Mouse (Mus musculus) forebrain, embryonic 10.5 days (tissue): Measurements from ENCODE around the gene Ppm1d. TPM values are rescaled to one million over a fixed set of nuclear protein-coding genes. Genes with fewer than 3 reads are reported as not detected.
A peak's percentile ranks its signal among the peaks of the same experiment; 100 is the strongest.

Experiments
- DNase-seq: peaks from one replicate; pipeline ENCODE4 v3.0.0-alpha.2; 2017; ENCODE audit warnings: low spot score; ENCODE audit errors: extremely low spot score
- H3K27ac ChIP-seq: fragments of 300-500 bp; sonication (generic); 2 replicates; pipeline ENCODE4 v1.5.1; 2016; ENCODE audit warnings: mild to moderate bottlenecking
- H3K27me3 ChIP-seq: fragments of 300-500 bp; sonication (generic); 2 replicates; pipeline ENCODE4 v1.6.1; 2016; ENCODE audit warnings: mild to moderate bottlenecking; ENCODE audit not compliant: poor library complexity, severe bottlenecking
- H3K36me3 ChIP-seq: fragments of 300-500 bp; sonication (generic); replicated peaks from 2 replicates; pipeline ENCODE4 v1.6.1; 2016; ENCODE audit warnings: mild to moderate bottlenecking, moderate library complexity
- H3K4me1 ChIP-seq: fragments of 300-500 bp; sonication (generic); 2 replicates; pipeline ENCODE4 v1.6.1; 2016
- H3K4me3 ChIP-seq: fragments of 300-500 bp; sonication (generic); 2 replicates; pipeline ENCODE4 v1.5.1; 2016; ENCODE audit warnings: mild to moderate bottlenecking, moderate library complexity
- H3K9me3 ChIP-seq: fragments of 300-500 bp; sonication (generic); 2 replicates; pipeline ENCODE4 v1.6.1; 2016; ENCODE audit warnings: mild to moderate bottlenecking, moderate library complexity
- WGBS: fragments of 180-500 bp; shearing (Covaris S2); methylation state at CpG from one replicate; pipeline ENCODE4 v1.1.7; 2016; 5-methylcytosine and 5-hydroxymethylcytosine counted together
- polyA plus RNA-seq: library from polyadenylated mRNA; unstranded; fragments of >200 nt; fragmentation: Nextera tagmentation; extraction: Ambion mirVana; gene quantifications from 2 replicates; pipeline ENCODE4 v1.2.1, GENCODE M21; 2016

The Ppm1d gene
- polyA plus RNA-seq, 1 experiment from 2014 or later, result 20.6 TPM

- H3K9me3 ChIP-seq, result no peaks in the 10 kb centered on the region
- H3K4me3 ChIP-seq, result no peak overlapping the region
- DNase-seq, result no peak
- 0 out of 2 replicates have a peak, but pooled peaks cover 3% of the 10 kb centered on the region for H3K27me3 ChIP-seq
- WGBS, result 70% methylated on average over 4 of the region's 4 CpGs
- H3K36me3 ChIP-seq, result no peaks in the 10 kb centered on the region
- H3K27ac ChIP-seq, result no peak overlapping the region
- H3K4me1 ChIP-seq, result 0 out of 2 replicates have a peak, but pooled peaks cover 7% of the 10 kb centered on the region
These were observed 4.3 kb upstream of the Ppm1d start for GRCm38 (mm10) chr11:85306577-85307260.

- Histone ChIP-seq H3K36me3 (peaks cover 5% of the 10 kb centered on the region), H3K4me1 (peaks cover 27% of the 10 kb centered on the region), H3K4me3 (no peak overlapping the region), H3K27me3 (0 out of 2 replicates have a peak, but pooled peaks cover 3% of the 10 kb centered on the region), H3K27ac (no peak overlapping the region), H3K9me3 (no peaks in the 10 kb centered on the region)
- DNase-seq, result no peak
- 90% methylated on average over 2 of the region's 2 CpGs for WGBS
These were observed 2.2 kb upstream of the Ppm1d start for GRCm38 (mm10) chr11:85308799-85309198.

GRCm38 (mm10) chr11:85310407-85310712 lies 684 bp upstream of the Ppm1d start:
- WGBS, result 2% methylated on average over 15 of the region's 15 CpGs
- Histone ChIP-seq H3K4me1 (peaks cover 27% of the 10 kb centered on the region), H3K27me3 (0 out of 2 replicates have a peak, but pooled peaks cover 3% of the 10 kb centered on the region), H3K36me3 (peaks cover 21% of the 10 kb centered on the region), H3K9me3 (peaks cover 4% of the 10 kb centered on the region; the same call in 1 of the 2 replicates), H3K4me3 (peak overlapping the region; percentile 93), H3K27ac (peak overlapping the region; percentile 96)
- no peak for DNase-seq

DNA sequence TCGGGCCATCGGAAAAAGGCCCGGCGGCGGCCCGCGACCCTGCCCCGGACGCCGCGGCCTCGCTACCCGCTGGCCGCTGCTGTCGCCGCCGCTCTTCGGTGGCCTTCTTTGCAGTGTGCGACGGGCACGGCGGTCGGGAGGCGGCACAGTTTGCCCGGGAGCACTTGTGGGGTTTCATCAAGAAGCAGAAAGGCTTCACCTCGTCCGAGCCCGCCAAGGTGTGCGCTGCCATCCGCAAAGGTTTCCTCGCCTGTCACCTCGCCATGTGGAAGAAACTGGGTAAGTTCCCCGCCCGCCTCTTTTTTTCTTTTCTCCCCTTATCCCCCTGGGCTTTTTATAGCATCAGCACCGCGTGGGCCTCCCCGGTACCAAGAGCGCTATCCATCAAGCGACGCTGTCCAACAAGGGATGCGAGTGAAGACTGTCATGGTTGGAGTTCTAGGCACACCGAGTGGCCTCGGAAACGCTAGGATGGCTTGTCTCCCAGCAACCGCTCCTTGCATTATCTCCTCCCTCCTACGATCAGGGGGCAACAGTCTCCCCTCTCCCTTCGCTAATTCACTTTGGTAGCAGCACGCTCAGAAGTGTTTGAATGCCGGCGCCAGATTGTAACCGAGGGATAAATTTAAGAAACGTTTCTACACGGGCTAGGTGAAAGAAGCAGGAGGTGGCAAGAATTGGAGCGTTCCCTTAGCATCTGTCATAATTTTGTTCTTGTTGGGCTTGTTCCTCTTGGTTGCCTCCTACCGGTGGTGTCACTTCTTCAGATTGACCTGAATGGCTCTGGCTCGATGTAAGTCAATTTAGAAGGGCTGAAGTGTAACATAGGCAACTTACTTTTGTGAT lies 824 bp downstream of the Ppm1d start:
- Histone ChIP-seq H3K4me3 (peak overlapping the region; percentile 93), H3K27me3 (0 out of 2 replicates have a peak, but pooled peaks cover 3% of the 10 kb centered on the region), H3K4me1 (peaks cover 27% of the 10 kb centered on the region), H3K27ac (peak overlapping the region; percentile 96), H3K36me3 (peaks cover 31% of the 10 kb centered on the region), H3K9me3 (peaks cover 4% of the 10 kb centered on the region; the same call in 1 of the 2 replicates)
- WGBS, result under 1% methylated on average over 56 of the region's 56 CpGs
- peak; percentile 54 for DNase-seq

DNA sequence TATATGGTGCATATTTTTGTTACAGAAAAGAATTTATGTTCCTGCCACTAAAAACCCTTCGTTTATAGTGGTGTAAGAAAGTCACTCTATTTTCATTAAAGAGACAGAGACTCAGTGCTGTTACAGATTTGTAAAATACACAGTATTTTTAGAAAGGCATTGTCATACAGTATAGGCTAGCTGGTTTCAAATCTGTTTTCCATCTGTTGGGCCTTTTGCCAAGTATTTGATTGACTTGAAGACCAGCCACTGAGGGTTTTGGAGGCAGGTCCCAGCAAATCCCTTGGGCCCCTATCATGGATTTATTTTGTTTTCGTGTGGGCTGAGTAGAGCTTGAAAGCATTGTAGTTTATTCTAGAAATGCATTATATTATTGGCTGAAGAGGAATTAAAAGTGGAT lies 1.8 kb downstream of the Ppm1d start:
- Histone ChIP-seq H3K4me3 (peak overlapping the region; percentile 93), H3K4me1 (peaks cover 27% of the 10 kb centered on the region)
- 67% methylated on average over 2 of the region's 2 CpGs for WGBS

DNA sequence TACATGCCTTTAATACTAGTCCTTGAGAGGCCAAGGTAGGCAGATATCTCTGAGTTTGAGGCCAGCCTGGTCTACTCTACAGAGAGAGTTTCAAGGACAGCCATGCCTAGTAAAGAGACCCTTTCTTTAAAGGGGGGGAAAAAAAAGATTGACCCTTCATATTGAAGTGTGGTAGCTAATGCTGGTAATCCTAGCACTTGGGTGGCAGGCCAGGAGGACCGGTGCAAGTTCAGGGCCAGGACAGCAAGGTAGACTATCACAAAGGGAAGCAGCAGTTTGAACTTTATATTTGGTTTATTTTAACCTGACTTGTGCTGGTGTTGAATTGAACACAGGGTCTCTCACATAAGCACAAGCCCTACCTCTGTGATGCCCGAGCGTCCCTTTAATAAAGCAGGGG lies 2.3 kb downstream of the Ppm1d start:
- H3K4me3 ChIP-seq, result peak overlapping the region; percentile 93
- H3K27me3 ChIP-seq, result 0 out of 2 replicates have a peak, but pooled peaks cover 3% of the 10 kb centered on the region
- peaks cover 4% of the 10 kb centered on the region; the same call in 1 of the 2 replicates for H3K9me3 ChIP-seq
- peaks cover 27% of the 10 kb centered on the region for H3K4me1 ChIP-seq
- H3K27ac ChIP-seq, result no peak overlapping the region
- peaks cover 39% of the 10 kb centered on the region for H3K36me3 ChIP-seq
- no peak for DNase-seq
- 90% methylated on average over 3 of the region's 3 CpGs for WGBS

More for the DNA sequence above, 1.8 kb downstream of the Ppm1d start:
- DNase-seq, result no peak
- no peak overlapping the region for H3K27ac ChIP-seq
- H3K27me3 ChIP-seq, result 0 out of 2 replicates have a peak, but pooled peaks cover 3% of the 10 kb centered on the region
- peaks cover 36% of the 10 kb centered on the region for H3K36me3 ChIP-seq
- peaks cover 4% of the 10 kb centered on the region; the same call in 1 of the 2 replicates for H3K9me3 ChIP-seq

DNA sequence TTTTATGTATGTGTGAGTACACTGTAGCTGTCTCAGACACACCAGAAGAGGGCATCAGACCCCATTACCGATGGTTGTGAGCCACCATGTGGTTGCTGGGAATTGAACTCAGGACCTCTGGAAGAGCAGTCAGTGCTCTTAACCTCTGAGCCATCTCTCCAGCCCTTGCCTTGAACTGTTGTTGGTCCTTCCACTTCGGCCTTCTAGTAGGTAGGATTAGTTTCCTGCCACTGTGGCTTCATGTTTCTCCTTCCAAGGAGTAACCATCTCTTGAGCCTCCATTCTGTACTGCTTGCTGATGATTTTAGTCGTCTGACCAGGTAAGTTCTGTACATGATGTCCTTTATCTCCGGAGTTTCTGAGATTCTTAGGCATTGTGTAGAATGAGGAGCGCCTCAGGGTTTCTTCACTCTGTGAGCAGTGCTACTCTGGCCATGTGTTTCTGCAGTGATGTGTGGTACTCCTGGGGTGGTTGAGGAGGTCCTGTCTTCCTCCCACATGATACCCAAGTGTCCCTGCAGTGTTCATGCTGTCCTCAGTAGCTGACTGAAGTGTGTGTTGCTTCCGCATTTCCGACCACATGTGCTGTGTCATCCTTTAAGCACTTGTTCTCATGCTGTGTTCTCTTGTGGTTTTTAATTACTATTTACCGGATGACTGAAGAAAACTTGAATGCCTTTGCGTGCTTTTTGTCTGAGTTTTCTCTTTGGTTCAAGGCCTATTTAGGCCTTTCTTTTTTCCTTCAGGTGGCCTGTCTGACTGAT lies 12.7 kb downstream of the Ppm1d start:
- Histone ChIP-seq H3K27me3 (no peaks in the 10 kb centered on the region), H3K4me3 (no peak overlapping the region), H3K27ac (no peak overlapping the region), H3K4me1 (peaks cover 10% of the 10 kb centered on the region), H3K36me3 (peaks cover 47% of the 10 kb centered on the region), H3K9me3 (no peaks in the 10 kb centered on the region)
- no peak for DNase-seq
- 73% methylated on average over 9 of the region's 9 CpGs for WGBS

DNA sequence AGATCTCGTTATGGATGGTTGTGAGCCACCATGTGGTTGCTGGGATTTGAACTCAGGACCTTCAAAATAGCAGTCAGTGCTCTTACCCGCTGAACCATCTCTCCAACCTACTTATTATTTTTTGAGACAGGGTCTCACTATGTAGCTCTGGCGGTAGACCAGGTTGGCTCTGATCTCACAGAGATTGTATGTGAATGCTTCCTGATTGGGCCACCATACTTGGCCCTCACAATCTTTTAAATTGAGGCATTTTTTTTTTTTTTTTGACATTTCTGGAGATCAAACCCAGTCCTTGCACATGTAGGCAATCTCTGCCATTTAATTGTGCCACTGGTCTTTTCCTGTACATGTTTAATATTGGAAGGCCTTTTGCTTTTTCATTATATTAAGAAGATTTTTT lies 17.7 kb downstream of the Ppm1d start:
- H3K27ac ChIP-seq, result no peak overlapping the region
- peaks cover 81% of the 10 kb centered on the region for H3K36me3 ChIP-seq
- H3K27me3 ChIP-seq, result no peaks in the 10 kb centered on the region
- DNase-seq, result no peak
- H3K4me1 ChIP-seq, result peaks cover 8% of the 10 kb centered on the region
- WGBS, result 95% methylated on average over 3 of the region's 3 CpGs
- H3K4me3 ChIP-seq, result no peak overlapping the region
- H3K9me3 ChIP-seq, result no peaks in the 10 kb centered on the region

DNA sequence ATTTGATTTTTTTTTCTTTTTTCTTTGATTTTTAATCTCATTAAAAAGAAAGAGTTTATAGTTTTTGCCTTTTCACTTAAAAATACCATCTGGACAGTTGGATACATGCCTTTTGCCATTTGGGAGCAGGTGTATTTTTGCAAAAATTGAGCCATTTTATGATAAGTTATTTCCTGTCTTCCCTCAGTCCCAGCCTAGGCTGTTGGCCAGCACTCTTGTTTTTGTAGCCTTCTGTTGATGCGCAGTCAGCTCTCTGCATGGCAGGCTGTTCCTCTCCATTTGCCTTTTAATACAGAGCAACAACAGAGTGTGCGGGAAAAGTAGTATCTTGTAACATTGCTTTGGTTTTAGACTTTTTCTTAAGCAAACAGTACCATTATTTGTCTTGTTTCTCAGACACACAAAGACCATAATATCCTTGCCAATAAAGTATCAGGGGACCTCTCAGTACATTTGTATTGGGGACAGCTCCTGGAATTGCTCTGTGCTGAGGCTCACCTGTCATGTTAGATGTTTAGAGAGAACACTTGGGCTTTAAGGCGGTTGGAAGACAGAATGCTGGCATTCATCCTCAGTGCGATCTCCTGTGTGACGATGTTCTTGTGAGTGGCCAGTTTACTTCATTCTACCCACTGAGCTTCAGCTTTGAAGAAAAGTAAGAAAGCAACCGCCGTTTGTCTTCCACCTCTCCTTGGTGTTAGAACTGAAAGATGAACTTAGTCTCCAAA lies 18.3 kb downstream of the Ppm1d start:
- WGBS, result 93% methylated on average over 7 of the region's 7 CpGs
- no peak for DNase-seq
- Histone ChIP-seq H3K27me3 (no peaks in the 10 kb centered on the region), H3K4me3 (no peak overlapping the region), H3K27ac (no peak overlapping the region), H3K9me3 (no peaks in the 10 kb centered on the region), H3K36me3 (peaks cover 84% of the 10 kb centered on the region), H3K4me1 (peaks cover 2% of the 10 kb centered on the region)

DNA sequence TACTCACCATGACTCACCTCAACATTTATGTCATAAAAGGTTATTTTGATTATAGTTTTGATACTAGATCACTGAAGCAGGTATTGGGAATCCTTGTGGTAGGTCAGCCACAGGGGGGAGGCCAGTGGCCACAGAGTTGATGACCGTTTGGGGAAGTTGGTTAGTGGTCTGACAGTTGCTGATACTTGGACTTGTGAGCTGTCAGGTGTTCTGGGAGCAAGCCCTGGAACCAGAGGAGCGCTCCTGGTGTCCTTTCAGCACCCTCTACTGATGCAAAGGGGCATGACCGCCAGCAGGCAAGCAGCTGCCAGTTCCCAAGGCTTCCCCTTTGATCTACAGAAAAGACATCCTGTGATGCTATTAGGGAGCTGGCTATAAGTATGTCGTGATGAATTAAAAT lies 23.7 kb downstream of the Ppm1d start:
- DNase-seq, result peak; percentile 21
- no peaks in the 10 kb centered on the region for H3K27me3 ChIP-seq
- H3K4me3 ChIP-seq, result no peak overlapping the region
- no peaks in the 10 kb centered on the region for H3K4me1 ChIP-seq
- H3K9me3 ChIP-seq, result no peaks in the 10 kb centered on the region
- no peak overlapping the region for H3K27ac ChIP-seq
- H3K36me3 ChIP-seq, result peaks cover 99% of the 10 kb centered on the region
- 62% methylated on average over 4 of the region's 4 CpGs for WGBS

GRCm38 (mm10) chr11:85339173-85339831 lies 28.3 kb downstream of the Ppm1d start:
- Histone ChIP-seq H3K27ac (no peak overlapping the region), H3K4me1 (no peaks in the 10 kb centered on the region), H3K36me3 (peaks cover 97% of the 10 kb centered on the region), H3K9me3 (no peaks in the 10 kb centered on the region), H3K4me3 (no peak overlapping the region), H3K27me3 (no peaks in the 10 kb centered on the region)
- 97% methylated on average over 6 of the region's 6 CpGs for WGBS
- DNase-seq, result no peak
